Mouse (Mus musculus): ENCODE data around the gene Cecr2. TPM values are rescaled to one million over a fixed set of nuclear protein-coding genes. Genes with fewer than 3 reads are reported as not detected.

Gene Cecr2
- polyA plus RNA-seq, 1 experiment from 2014 or later: 7.2 TPM

GRCm38 (mm10) chr6:120790717-120791116, 124.5 kb downstream of the Cecr2 start:
- Histone ChIP-seq H3K4me2 (ENCODE audit: low read depth, low read length) (no peak overlapping the region), H3K27me3 (ENCODE audit: control insufficient read depth, insufficient read depth, low read length) (no peaks in the 10 kb centered on the region), H3K4me3 (ENCODE audit: low read depth, low read length) (no peak overlapping the region), H3K27ac (replicated peaks; ENCODE audit: low read depth, low read length) (no peak overlapping the region), H3K9me3 (replicated peaks; ENCODE audit: control insufficient read depth, low read length) (no peaks in the 10 kb centered on the region), H3K9ac (replicated peaks; ENCODE audit: low read length) (no peak overlapping the region), H3K4me1 (ENCODE audit: control insufficient read depth, insufficient read depth, low read length) (no peaks in the 10 kb centered on the region), H3K36me3 (replicated peaks; ENCODE audit: control insufficient read depth, insufficient read depth, low read depth, low read length) (no peaks in the 10 kb centered on the region; the same call in 1 of the 2 replicates)
- DNase-seq (ENCODE audit: low spot score): no peak
- WGBS: 72% methylated on average over 5 of the region's 5 CpGs
- no peak for ATAC-seq (replicated peaks; ENCODE audit: insufficient number of reproducible peaks, low FRiP score, low TSS enrichment, low read depth)

- no peak for ATAC-seq (replicated peaks; ENCODE audit: insufficient number of reproducible peaks, low FRiP score, low TSS enrichment, low read depth)
- Histone ChIP-seq H3K27ac (replicated peaks; ENCODE audit: low read depth, low read length) (no peak overlapping the region), H3K9ac (replicated peaks; ENCODE audit: low read length) (no peak overlapping the region), H3K36me3 (replicated peaks; ENCODE audit: control insufficient read depth, insufficient read depth, low read depth, low read length) (no peaks in the 10 kb centered on the region; the same call in none of the 2 replicates), H3K4me3 (ENCODE audit: low read depth, low read length) (no peak overlapping the region), H3K4me1 (ENCODE audit: control insufficient read depth, insufficient read depth, low read length) (no peaks in the 10 kb centered on the region), H3K9me3 (replicated peaks; ENCODE audit: control insufficient read depth, low read length) (no peaks in the 10 kb centered on the region), H3K4me2 (ENCODE audit: low read depth, low read length) (no peak overlapping the region), H3K27me3 (ENCODE audit: control insufficient read depth, insufficient read depth, low read length) (no peaks in the 10 kb centered on the region)
- WGBS: 87% methylated on average over 8 of the region's 8 CpGs
- no peak for DNase-seq (ENCODE audit: low spot score)
Measured at GRCm38 (mm10) chr6:120792947-120793346, 126.8 kb downstream of the Cecr2 start.

- no peaks in the 10 kb centered on the region for H3K9me3 ChIP-seq (replicated peaks; ENCODE audit: control insufficient read depth, low read length)
- no peak overlapping the region for H3K27ac ChIP-seq (replicated peaks; ENCODE audit: low read depth, low read length)
- H3K4me2 ChIP-seq (ENCODE audit: low read depth, low read length): no peak overlapping the region
- no peaks in the 10 kb centered on the region for H3K4me1 ChIP-seq (ENCODE audit: control insufficient read depth, insufficient read depth, low read length)
- no peak for DNase-seq (ENCODE audit: low spot score)
- no peak overlapping the region for H3K9ac ChIP-seq (replicated peaks; ENCODE audit: low read length)
- H3K4me3 ChIP-seq (ENCODE audit: low read depth, low read length): no peak overlapping the region
- peaks cover 6% of the 10 kb centered on the region for H3K36me3 ChIP-seq (replicated peaks; ENCODE audit: control insufficient read depth, insufficient read depth, low read depth, low read length)
- ATAC-seq (replicated peaks; ENCODE audit: insufficient number of reproducible peaks, low FRiP score, low TSS enrichment, low read depth): no peak
- no peaks in the 10 kb centered on the region for H3K27me3 ChIP-seq (ENCODE audit: control insufficient read depth, insufficient read depth, low read length)
- WGBS: 84% methylated on average over 5 of the region's 5 CpGs
Measured at GRCm38 (mm10) chr6:120795422-120796086, 129.4 kb downstream of the Cecr2 start.

GRCm38 (mm10) chr6:120796111-120796510, 129.9 kb downstream of the Cecr2 start:
- no peak for DNase-seq (ENCODE audit: low spot score)
- Histone ChIP-seq H3K9me3 (replicated peaks; ENCODE audit: control insufficient read depth, low read length) (no peaks in the 10 kb centered on the region), H3K9ac (replicated peaks; ENCODE audit: low read length) (no peak overlapping the region), H3K27me3 (ENCODE audit: control insufficient read depth, insufficient read depth, low read length) (no peaks in the 10 kb centered on the region), H3K4me1 (ENCODE audit: control insufficient read depth, insufficient read depth, low read length) (no peaks in the 10 kb centered on the region), H3K27ac (replicated peaks; ENCODE audit: low read depth, low read length) (no peak overlapping the region), H3K4me2 (ENCODE audit: low read depth, low read length) (no peak overlapping the region), H3K4me3 (ENCODE audit: low read depth, low read length) (no peak overlapping the region), H3K36me3 (replicated peaks; ENCODE audit: control insufficient read depth, insufficient read depth, low read depth, low read length) (peaks cover 6% of the 10 kb centered on the region)
- WGBS: 90% methylated on average over 2 of the region's 2 CpGs
- no peak for ATAC-seq (replicated peaks; ENCODE audit: insufficient number of reproducible peaks, low FRiP score, low TSS enrichment, low read depth)

GRCm38 (mm10) chr6:120798019-120798418, 131.8 kb downstream of the Cecr2 start:
- no peak overlapping the region for H3K9ac ChIP-seq (replicated peaks; ENCODE audit: low read length)
- H3K4me3 ChIP-seq (ENCODE audit: low read depth, low read length): no peak overlapping the region
- H3K4me1 ChIP-seq (ENCODE audit: control insufficient read depth, insufficient read depth, low read length): no peaks in the 10 kb centered on the region
- DNase-seq (ENCODE audit: low spot score): no peak
- no peak for ATAC-seq (replicated peaks; ENCODE audit: insufficient number of reproducible peaks, low FRiP score, low TSS enrichment, low read depth)
- H3K4me2 ChIP-seq (ENCODE audit: low read depth, low read length): no peak overlapping the region
- H3K27me3 ChIP-seq (ENCODE audit: control insufficient read depth, insufficient read depth, low read length): no peaks in the 10 kb centered on the region
- H3K36me3 ChIP-seq (replicated peaks; ENCODE audit: control insufficient read depth, insufficient read depth, low read depth, low read length): peaks cover 9% of the 10 kb centered on the region
- H3K27ac ChIP-seq (replicated peaks; ENCODE audit: low read depth, low read length): no peak overlapping the region
- H3K9me3 ChIP-seq (replicated peaks; ENCODE audit: control insufficient read depth, low read length): no peaks in the 10 kb centered on the region
- WGBS: 86% methylated on average over 7 of the region's 7 CpGs

- H3K36me3 ChIP-seq (replicated peaks; ENCODE audit: control insufficient read depth, insufficient read depth, low read depth, low read length): peaks cover 9% of the 10 kb centered on the region
- DNase-seq (ENCODE audit: low spot score) (no peak), ATAC-seq (replicated peaks; ENCODE audit: insufficient number of reproducible peaks, low FRiP score, low TSS enrichment, low read depth) (no peak)
- H3K27ac ChIP-seq (replicated peaks; ENCODE audit: low read depth, low read length): no peak overlapping the region
- H3K27me3 ChIP-seq (ENCODE audit: control insufficient read depth, insufficient read depth, low read length): no peaks in the 10 kb centered on the region
- no peak overlapping the region for H3K4me3 ChIP-seq (ENCODE audit: low read depth, low read length)
- 89% methylated on average over 4 of the region's 4 CpGs for WGBS
- H3K9ac ChIP-seq (replicated peaks; ENCODE audit: low read length): no peak overlapping the region
- no peaks in the 10 kb centered on the region for H3K4me1 ChIP-seq (ENCODE audit: control insufficient read depth, insufficient read depth, low read length)
- no peak overlapping the region for H3K4me2 ChIP-seq (ENCODE audit: low read depth, low read length)
- no peaks in the 10 kb centered on the region for H3K9me3 ChIP-seq (replicated peaks; ENCODE audit: control insufficient read depth, low read length)
Measured at GRCm38 (mm10) chr6:120798905-120799304, 132.7 kb downstream of the Cecr2 start.

GRCm38 (mm10) chr6:120799581-120800041, 133.4 kb downstream of the Cecr2 start:
- WGBS: 88% methylated on average over 4 of the region's 4 CpGs
- DNase-seq (ENCODE audit: low spot score) (no peak), ATAC-seq (replicated peaks; ENCODE audit: insufficient number of reproducible peaks, low FRiP score, low TSS enrichment, low read depth) (no peak; the same call in 1 of the 2 replicates)
- Histone ChIP-seq H3K9me3 (replicated peaks; ENCODE audit: control insufficient read depth, low read length) (no peaks in the 10 kb centered on the region), H3K27ac (replicated peaks; ENCODE audit: low read depth, low read length) (no peak overlapping the region), H3K27me3 (ENCODE audit: control insufficient read depth, insufficient read depth, low read length) (no peaks in the 10 kb centered on the region), H3K4me2 (ENCODE audit: low read depth, low read length) (no peak overlapping the region), H3K4me1 (ENCODE audit: control insufficient read depth, insufficient read depth, low read length) (no peaks in the 10 kb centered on the region), H3K4me3 (ENCODE audit: low read depth, low read length) (no peak overlapping the region), H3K36me3 (replicated peaks; ENCODE audit: control insufficient read depth, insufficient read depth, low read depth, low read length) (peaks cover 9% of the 10 kb centered on the region), H3K9ac (replicated peaks; ENCODE audit: low read length) (no peak overlapping the region)

- Histone ChIP-seq H3K4me3 (ENCODE audit: low read depth, low read length) (no peak overlapping the region), H3K9me3 (replicated peaks; ENCODE audit: control insufficient read depth, low read length) (no peaks in the 10 kb centered on the region), H3K4me2 (ENCODE audit: low read depth, low read length) (no peak overlapping the region), H3K4me1 (ENCODE audit: control insufficient read depth, insufficient read depth, low read length) (no peaks in the 10 kb centered on the region), H3K27me3 (ENCODE audit: control insufficient read depth, insufficient read depth, low read length) (no peaks in the 10 kb centered on the region), H3K27ac (replicated peaks; ENCODE audit: low read depth, low read length) (no peak overlapping the region), H3K36me3 (replicated peaks; ENCODE audit: control insufficient read depth, insufficient read depth, low read depth, low read length) (peaks cover 12% of the 10 kb centered on the region), H3K9ac (replicated peaks; ENCODE audit: low read length) (no peak overlapping the region)
- DNase-seq (ENCODE audit: low spot score): no peak
- no peak for ATAC-seq (replicated peaks; ENCODE audit: insufficient number of reproducible peaks, low FRiP score, low TSS enrichment, low read depth)
- 89% methylated on average over 5 of the region's 5 CpGs for WGBS
Measured at GRCm38 (mm10) chr6:120806999-120807737, 141.0 kb downstream of the Cecr2 start.
